Mouse (Mus musculus) right cerebral cortex, postnatal 36 days (tissue): ENCODE measurements around the gene Cd37.
A peak's percentile ranks its signal among the peaks of the same experiment; 100 is the strongest.

Experiments used
- DNase-seq, 2 experiments: peaks; one replicate each; pipeline ENCODE4 v3.0.0; 2022; ENCODE audit warnings: low spot score in 2 of 2, mixed read lengths in 1 of 2

The Cd37 gene

GRCm38 (mm10) chr7:45234922-45235571 is 3.9 kb downstream of the Cd37 start:
- no peak for DNase-seq

DNA sequence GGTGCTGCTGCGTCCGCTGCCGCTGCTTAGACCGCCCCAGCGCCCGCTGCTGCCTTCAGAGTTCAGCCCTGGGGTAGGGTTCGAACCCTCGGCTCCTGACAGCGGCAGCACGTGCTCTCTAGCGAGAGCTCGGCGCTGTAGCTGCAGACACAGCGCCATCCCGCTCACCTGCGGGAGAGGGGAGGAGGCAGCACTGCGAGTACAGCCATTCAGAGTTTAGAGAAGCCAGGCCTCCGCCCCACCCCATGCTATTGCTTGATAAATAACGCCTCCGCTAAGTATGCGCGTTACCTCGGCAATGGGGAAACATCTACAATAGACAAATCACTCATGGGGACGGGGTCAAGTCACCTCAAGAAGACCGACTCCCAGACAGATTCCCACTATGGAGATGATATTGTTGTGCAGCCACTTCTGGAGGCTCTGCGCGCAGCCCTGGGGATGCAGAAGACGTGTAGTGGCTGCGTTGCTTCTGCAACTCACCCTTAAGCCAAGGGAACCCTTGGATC is 4.5 kb downstream of the Cd37 start:
- no peak for DNase-seq

DNA sequence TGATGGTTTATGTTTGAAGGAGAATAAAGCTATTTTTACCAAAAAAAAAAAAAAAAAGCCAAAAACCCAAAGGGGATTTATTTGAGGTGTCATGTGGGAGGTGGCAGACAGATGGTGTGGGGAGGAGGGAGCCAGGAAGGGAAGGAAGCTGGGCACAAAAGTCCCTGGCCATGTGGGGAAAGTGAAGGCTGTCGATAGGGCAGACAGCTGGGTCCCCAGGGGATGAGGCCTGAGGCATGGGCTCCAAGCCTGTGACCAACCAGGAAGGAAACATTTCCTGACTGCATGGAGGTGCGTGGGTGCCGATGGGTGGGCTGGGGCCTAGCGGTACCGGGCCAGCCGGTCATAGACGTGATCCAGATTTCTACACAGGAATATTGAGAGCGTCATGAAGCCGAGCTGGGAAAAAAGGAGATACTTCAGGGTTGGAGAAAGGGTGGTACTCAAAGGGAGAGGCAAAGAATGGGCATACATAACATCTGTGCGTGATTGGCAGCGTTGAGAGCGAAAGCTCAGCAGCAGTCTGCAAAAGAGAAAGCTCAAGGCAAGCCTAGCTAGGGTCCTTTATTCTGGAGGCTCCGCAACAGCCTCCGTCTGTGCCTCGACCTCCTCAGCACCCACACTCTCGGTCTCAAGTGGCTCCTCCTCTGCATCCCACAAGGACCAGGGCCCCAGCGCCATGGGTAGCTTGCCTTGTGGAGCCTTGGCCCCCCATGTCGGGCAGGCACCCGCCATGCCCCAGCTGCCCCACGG is 5.2 kb downstream of the Cd37 start:
- peak; percentile 81 for DNase-seq

DNA sequence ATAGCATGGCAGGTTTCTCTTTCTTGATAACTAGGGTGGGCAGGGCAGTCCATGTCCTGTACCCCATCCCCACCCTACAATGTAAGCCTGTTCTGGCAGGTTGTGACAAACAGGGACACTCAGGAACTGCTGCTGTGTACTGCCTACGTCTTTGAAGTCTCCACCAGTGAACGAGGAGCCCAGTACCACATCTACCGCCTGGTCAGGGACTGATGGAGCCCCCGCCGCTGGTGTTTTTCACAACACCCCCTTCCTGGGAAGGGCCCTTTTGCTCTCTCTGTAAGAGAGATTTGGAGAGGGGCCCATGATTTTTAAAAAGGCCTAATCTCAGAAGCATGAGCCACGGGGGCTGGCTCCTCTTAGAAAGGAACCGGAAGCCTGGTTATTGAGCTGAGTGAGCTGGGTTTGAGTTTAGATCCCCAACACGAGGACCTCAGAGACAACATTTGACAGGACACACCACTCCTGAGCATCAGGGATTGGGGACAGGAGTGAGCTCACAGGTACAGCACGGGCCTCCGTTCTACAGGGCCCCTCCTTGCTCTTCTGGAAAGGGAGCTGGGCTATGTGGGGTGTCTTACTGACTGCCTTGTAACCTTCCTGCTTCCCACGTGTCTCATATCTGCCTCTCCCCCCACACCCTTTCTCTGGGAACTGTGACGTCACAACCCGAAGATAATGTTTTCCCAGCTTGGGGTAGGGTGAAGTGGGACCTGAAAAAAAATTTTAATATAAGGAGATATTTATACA is 6.0 kb downstream of the Cd37 start:
- peak; percentile 18 to 52 for DNase-seq

GRCm38 (mm10) chr7:45231941-45232340 is 7.0 kb downstream of the Cd37 start:
- DNase-seq, result no peak

DNA sequence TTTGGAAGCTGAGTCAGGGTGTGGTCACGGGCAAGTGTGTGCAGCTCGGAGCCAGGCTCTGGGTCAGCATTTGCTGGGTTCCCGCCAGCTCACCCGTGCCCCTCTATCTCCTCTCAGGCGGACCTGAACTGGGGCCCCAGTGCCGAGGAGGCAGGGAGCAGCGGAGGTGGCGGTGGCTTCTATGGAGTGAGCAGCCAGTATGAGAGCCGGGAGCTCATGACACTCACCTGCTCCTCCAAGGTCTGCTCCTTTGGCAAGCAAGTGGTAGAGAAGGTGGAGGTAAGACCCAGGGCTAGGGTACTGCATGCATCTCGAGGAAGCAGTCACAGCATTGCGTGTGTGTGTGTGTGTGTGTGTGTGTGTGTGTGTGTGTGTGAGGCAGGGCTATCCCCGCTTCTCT is 7.7 kb downstream of the Cd37 start:
- DNase-seq, result no peak

DNA sequence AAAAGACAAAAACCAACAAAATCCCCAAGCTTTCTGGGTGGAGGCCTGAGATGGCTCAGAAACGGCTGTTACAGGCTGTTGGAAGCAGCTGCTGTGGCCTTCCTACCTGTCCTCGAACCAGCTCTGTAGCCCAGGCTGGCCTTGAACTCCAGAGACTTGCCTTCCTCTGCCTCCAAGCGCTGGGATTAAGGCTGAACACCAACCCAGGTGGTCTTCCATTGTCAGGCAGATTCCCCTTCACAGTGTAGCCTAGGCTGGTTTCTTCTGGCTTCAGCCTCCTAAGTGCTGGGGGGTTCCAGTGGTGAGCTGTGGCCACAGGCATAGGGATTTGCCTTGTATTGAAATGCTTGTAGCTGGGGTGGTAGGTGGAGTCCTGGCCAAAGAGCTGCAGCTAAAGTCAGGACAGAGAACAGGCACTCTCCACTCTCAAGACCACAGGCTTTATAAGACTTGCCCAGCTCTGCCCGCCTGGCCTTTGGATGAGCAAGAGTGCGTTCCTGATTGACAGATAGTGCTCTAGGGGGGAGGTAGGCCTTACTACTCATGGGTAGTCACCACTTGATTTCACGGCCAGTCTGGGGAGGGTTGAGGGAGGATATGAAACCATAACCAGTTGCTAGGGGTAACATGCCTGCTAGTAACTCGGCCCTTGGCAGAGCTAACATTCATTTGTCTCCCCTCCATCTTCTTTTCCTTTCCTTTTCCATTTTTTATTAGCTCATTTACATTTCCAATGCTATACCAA is 9.3 kb downstream of the Cd37 start:
- DNase-seq, result no peak

DNA sequence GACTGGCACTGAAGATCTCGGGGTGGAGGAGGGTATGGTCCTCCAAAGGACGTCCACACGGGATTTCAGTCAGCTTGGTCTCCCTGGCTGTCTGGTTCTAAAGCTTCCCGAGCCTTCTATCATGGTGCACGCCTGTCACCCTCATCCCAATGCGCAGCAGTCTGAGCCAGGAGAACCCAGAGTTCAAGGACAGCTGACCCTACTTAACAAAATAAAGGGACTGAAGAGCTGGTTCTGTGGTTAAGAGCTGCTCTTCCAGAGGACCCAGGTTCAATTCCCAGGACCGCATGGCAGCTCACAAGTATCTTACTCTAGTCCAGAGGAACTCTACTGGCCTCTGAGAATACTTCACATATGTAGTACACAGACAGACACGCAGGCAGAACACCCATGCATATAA is 9.9 kb downstream of the Cd37 start:
- no peak for DNase-seq

DNA sequence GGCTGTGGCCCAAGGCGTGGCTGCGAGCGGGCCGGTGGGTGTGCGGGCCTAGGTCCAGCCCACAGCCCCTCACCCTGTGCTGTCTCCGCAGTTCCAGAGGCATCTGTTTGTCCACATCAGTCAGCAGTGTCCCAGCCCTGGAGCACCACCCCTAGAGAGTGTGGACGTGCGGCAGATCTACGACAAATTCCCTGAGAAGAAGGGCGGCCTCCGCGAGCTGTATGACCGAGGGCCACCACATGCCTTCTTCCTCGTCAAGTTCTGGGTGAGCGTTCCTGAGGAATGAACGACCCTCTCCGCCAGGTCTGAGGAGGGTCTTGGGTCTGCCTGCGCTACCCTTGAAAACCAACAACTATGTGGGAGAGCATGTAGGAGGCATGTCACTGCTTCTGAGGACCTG is 10.4 kb downstream of the Cd37 start:
- DNase-seq, result no peak

GRCm38 (mm10) chr7:45226421-45226820 is 12.5 kb downstream of the Cd37 start:
- no peak for DNase-seq

- DNase-seq, result no peak
Observed at GRCm38 (mm10) chr7:45224826-45225225, 14.1 kb downstream of the Cd37 start.

DNA sequence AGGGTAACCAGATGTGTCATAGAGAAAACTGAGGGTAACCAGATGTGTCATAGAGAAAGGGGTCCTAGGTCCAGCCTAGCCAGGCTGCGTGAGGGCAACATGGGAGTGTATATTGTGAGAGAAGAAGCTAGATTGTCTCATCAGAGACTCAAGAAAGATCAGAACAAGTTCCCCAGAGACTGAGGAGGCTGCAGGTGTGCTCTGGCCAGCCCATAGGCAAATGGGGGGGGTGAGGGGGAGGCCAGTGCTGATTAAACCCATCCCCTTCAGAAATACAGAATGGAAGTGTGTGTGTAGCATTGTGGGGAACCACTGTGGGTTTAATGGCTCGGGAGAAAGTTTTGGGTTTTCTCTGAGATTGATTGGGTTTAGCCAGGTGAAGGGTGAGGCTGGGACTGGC is 17.2 kb downstream of the Cd37 start:
- no peak for DNase-seq

- no peak for DNase-seq
Observed at GRCm38 (mm10) chr7:45216442-45217183, 22.3 kb downstream of the Cd37 start.

DNA sequence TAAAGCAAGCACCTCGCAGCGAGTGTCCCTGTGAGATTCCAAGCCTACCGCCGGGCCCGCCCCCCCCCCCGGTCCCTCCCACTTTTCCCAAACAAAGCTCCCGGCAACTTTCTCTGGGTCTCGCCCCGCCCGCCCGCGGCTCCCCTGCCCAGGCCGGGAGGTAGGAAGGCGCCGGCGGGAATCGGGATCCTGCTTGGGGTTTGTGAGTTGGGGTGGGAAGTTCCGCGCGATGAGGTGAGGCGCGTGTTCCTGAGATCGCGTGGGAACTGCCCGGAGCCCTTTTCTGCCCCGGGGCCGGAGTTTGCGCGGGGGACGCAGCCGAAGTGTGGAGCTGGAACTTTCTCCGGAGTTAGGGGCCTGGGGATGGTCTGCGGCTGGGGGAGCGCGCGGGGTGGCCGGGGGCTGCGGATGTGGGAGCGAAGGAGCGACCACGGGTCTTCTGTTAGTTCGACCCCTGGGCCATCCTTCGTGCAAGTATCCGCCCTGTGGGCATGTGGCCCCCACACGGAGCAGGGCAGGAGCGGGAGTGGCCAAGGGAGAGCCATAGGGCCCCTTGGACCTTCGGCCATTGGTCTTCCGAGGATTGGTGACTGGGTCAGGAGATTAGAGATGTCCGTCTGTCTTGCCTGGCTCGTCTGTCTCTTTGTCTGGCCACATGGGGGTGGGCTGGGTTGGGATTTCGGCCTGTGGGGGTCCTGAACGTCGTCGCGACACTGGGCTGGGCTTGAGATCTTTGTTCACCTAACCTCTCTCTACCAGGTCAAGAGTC is 23.1 kb downstream of the Cd37 start, which contains the start of gene Tead2:
Gene Tead2 (plus strand): TSS at position 81 of the 769 bp plus-strand sequence.
- no peak for DNase-seq

- no peak for DNase-seq
Observed at GRCm38 (mm10) chr7:45213708-45214107, 25.2 kb downstream of the Cd37 start.

GRCm38 (mm10) chr7:45212356-45212755 is 26.6 kb downstream of the Cd37 start:
- no peak for DNase-seq

DNA sequence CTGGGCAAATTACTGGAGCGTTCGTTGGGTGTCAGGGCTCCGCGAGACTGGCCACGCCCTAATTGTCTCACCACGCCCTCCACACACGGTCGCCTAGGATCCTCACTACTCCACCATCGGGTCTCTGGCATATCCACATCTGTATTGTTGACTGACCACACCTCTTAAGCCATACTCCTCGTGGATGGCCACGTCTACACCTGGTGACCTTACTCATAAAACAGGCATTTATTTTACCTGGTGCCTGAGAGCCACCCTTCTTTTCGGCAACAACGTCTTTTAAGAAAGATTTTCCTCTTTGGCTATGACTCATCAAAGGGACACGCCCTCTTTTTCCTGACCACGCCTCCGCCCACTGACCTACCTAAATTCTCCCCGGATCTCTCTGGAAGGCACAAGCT is 27.1 kb downstream of the Cd37 start, which contains the start of gene Dkkl1:
Gene Dkkl1 (minus strand): TSS at position 297 of the 401 bp plus-strand sequence.
- no peak for DNase-seq

DNA sequence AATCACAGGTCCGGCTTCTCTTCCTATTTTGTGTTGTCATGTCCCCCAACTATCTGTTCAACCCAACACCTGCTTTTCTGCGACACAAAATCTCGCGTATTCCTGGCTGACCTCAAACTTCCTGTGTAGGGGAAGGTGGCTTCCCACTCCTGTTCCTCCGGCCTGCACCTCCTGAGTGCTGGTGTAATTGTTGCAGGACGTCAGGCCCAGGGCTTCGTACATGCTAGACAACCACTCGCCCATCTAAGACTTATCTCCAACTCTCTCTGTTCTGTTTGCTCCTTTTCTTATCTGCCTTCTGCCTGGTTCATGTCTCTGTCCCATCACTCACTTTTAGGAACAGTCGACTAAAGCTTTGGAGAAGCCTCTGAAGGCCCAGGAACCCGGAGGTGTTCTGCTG is 27.8 kb downstream of the Cd37 start:
- DNase-seq, result no peak

DNA sequence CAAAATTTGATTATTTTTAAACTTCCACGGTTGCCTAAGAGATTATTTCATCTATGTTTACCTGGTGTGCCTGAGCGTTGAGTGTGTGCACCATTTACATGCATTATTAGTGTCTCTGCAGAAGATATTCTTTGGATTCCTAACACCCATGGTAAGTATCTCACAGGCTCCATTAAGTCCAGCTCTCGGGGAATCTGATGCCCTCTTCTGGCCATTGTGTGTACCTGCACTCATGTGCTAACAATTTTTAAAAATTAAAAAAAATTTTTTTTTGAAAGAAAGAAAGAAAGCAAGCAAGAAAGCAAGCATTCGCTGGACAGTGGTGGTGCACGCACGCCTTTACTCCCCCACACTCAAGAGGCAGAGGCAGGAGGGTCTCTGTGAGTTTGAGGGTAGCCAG is 30.7 kb downstream of the Cd37 start:
- no peak for DNase-seq
